Mouse (Mus musculus): ENCODE data around the gene Cmss1.

The Cmss1 gene

DNA sequence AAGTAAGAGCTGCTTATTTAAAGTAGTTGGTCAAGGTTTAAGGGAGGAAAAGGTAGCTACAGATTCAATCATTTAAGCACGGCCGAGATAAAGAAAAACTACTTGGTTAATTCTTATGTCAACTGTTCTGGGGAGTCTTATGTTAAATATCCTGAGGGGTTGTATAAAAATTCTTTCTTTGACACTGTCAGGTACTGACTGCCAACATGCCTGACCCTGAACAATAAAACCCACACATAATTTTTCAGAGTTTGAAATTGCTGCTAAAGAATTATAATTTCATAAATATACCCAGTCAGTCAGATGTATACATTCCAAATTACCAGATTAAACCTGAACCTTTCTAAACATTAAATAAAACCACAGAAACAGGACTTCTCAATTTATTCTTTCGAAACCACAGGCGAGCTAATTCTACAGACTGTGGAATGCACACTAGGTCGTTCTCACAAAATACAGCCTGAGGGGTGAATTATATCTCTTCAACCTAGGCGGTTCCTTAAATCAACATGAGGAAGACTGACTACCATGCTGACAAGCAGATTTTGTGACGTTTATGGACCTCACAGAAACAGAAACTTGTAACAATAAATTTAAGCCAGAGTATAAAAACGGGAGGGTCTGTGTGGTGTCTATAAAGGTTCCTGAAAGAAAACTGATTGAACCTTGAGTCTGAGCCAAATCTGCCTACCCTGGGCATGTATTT, 223.2 kb downstream of the Cmss1 start:
- no peak for DNase-seq

DNA sequence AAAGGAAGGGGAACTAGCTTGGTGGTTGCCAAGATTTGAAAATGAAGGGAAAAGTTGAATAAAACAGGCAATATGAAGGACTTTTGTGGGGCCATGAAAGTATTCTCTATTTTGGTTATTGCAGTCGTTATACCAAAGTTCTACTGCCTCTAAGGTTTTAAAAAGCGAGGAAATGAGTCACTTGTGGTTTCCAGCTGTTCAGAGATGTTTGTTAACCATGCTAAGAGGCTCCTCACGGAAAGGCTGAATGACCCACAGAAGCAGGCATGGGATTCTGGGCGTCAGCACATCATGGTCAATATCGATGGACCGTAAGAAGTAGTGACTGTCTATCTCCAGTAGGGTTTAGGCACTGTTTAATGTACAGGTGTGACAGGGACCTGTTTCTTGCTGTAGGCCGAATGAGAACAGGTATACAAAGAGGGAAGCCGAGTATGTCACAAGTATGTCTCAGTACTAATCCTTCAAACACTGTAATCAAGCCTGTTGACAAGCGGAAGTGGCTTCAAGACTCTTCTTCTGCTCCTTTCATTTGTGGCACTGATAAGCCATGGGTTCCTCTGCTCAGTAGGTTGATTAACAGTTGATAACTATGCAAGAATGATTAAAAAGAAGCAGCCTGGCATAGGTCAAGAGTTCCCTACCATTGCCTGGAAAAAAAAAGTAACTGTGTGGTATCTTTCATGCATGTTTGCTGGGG, 227.9 kb downstream of the Cmss1 start:
- DNase-seq: no peak

DNA sequence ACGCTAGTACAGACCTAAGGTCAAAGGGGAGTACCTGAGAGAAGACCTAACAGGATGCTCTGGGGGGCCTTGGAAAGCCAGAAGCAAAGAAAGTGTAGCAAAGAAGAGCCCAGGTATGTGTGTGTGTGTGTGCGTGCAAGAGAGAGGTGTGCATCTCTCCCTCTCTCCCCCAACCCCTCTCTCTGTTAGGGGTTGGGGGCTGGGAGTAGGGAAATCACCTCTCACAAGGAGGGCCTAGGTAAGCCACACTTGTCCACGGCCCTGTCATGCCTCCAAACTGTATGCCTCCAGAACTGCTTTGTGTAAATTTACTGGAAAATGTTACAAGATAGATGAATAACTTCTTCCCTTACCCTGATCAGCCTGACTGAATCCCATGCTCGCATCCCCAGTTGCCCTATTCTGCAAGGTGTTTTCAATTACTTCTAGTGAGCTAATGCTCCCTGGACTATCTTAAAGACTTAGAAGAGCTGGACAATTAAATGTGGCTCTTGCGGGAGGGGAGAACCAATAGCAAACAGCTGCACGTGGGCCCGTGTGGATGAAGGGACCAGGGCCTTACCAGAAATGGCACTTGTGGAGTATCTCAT, 231.3 kb downstream of the Cmss1 start:
- no peak for DNase-seq

DNA sequence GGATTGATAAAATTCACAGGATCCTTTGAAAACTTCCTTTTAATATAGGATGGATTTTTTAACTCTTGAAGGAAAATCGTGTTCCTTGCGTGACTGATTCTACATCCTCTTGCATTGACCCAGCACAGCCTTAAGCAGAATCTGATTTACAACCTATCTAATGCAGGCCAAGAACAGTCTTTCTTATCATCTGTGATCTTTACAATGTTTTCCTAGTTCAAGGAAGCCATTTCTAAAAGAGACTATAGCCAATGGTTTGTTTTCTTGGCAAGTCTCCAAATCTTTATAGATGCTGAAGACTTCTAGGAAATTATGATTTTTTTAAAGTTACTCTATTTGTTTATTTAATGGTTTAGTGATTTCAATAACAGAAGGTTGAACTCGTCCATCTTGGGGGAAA, 234.5 kb downstream of the Cmss1 start:
- no peak for DNase-seq

DNA sequence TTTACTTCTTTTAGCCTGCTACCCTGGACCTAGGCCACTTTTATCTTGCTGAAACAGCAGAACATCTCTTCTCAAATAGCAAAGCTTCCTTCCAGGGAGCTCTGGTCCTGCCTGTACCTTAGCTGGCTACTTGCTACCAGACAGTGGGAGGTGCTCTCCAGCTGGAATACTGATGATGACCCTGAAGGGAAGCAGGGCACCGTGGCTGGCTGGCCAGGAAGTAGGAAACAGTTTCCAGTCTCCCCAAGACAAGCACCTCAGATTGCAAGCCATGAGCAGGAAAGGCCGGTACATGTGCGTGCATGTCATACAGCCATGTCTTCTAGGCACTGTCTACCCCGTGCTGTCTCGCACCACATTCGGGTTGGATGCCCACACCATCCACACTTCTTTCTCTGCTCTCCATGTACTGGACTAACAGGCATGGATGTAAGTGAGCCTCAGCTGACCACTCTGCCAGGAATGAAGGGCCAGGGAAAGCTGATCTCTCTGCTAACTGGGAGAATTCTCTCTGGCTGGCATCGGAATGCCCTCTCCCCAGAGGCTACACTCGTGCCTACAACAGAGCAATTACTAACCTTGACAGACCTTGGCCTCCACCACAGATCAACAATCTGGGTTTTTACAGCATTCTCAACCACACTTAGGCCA, 236.7 kb downstream of the Cmss1 start:
- no peak for DNase-seq

DNA sequence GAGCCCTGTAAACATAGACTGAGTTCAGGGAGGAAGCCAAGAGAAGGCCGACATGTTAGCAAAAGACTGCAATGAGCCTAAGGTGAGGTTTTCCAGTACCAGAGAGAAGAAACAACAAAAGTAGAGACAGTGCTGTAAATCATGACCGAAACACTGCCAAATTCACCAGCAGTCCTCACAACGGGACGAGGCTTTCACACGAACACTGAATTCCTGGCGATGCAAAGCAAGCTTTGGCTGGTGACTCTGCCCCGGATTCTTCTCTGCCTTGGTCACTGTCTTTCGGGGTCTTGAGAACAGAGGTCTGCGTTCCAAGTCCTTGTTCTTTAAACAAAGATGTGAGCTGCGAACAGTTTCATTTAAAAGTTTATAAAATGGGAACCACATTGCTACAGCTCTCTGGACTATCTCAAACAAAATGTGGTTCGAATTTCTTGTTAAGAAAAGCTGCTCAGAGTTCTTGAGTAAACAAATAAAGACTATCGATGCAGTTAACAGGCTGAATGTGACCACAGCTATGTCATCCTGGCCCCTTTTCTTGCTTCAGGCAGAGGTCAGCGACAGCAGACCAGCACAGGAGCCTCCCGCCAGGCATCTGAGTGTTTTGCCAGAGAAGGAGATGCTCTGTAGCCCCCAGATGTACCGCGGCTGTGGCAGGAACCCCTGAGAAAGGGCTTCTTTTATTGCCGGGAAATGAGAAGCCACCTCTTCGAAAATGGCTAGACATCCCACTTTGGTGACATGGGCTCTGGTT, 239.5 kb downstream of the Cmss1 start:
- DNase-seq: no peak

DNA sequence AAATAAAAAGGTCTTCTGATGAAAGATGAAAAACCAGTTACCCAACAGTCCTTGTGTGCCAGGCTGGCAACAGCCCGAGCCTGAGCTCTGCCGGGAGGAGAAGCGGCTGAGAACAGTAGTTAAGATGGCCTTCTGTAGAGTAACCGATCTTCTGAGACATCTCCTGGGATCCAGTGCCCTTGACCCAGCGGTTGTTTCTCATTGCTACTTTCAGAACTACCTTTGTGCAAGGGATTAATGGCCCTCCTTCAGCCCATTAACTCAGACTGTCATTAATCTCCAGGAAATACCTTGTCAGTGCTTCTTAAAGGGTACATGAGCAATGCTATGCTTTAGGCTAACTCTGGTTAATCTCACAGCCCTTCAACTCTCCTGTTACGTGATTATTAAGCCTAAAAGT, 240.5 kb downstream of the Cmss1 start:
- no peak for DNase-seq

DNA sequence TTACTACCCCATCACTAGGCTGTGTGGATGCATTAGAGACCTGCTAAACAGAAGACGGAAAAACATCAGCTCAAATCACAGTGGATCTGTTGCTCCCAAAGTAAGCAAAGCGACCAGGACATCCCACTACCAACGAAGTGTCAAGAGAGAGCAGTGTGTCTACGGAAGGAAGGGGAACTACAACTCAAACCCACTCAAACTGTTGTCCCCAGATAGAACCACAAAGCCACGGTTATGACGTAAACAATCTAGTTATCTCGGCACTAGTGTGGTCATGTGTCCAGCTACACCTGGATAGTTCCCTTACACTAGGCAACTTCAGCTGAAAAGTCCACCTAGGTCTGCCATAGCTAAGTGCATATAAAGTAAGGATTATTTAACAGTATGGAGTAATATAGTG, 242.2 kb downstream of the Cmss1 start:
- DNase-seq: no peak

DNA sequence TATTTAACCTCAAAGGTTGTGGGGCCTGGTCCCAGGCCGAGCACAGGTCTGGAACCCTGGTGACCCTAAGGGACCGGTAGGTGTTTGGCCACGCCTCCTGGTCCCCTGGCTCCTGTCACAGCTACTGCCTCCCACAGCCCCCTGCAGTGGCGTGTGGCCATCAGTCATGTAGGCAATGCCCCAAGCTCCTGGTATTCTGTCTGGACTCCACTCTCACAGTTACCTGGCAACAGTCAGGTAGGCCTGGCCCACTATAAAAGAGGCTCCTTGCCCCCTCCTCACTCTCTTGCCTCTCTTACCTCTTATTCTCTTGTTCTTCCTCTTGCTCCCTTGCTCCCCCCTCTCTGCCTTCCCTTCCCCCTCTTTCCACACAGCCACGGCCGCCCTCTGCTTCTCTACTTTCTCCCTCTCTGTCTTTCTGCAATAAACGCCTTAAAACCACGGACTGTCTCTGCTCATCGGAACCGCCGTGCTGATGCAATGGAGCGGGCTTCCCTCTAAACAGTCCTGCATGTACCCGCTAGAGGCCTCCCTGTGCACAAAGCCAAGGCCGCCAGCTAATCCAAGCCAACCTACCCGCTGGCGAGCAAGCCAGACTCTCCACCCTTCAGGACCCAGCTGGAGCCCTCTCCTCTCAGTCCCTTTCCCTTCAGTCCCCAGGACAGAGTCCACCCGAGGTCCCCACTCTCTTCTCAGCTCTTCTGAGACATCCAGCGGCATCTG, 243.8 kb downstream of the Cmss1 start:
- DNase-seq: no peak

DNA sequence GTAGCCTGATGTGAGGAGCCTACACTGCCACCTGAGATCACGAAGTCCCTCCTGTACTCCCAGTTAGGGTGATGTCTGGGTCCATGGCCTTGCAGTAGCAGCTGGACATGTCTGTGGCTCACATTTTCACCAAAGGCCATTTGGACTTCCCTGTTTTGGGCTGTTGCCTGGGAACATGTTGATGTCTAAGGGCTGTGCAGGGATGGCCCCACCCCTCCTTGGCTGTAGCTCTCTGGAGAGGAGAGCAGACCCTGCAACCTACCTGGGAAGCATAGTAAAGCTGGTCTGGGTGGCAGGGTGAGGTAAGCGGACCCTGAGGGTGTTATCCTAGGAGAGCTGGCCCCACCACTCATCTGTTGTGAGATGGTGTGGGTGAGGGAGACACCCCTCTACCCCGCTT, 245.9 kb downstream of the Cmss1 start:
- no peak for DNase-seq

DNA sequence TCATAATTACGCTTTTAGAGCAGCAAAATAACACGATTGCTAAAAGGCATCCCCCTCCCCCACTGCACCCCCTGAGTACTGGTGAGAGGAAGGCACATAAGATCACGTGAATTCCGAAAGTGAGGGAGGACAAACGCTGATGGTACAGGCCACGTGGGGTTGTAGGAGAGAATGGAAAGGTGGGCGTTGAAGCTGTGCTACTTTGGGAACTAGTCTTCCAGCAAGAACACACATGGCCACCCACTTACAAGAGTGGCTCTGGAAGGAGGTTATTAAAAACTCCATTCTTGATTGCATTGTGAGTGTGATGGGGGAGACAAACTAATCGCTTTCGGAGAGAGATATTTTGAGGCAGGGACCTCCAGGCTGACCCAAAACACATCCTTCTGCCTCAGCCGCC, 247.4 kb downstream of the Cmss1 start:
- DNase-seq: no peak

DNA sequence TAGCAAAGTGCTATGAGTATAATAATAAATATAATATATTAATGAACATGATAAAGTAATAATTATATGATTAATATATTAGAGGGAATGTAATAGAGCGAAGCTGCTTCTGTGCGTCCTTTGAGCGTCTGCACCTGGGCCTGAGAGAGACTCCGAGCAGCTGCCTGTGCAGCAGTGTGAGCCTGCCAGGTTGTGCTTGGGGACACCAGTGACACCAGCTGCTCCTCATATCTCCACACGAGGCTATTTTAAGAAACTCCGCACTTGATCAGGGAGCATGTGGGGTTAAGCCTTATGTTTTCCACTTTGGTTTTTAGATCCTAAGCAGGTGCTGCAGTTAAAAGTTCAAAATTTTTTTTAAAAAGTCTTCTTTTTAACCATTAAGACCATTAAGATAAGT, 249.7 kb downstream of the Cmss1 start:
- no peak for DNase-seq

DNA sequence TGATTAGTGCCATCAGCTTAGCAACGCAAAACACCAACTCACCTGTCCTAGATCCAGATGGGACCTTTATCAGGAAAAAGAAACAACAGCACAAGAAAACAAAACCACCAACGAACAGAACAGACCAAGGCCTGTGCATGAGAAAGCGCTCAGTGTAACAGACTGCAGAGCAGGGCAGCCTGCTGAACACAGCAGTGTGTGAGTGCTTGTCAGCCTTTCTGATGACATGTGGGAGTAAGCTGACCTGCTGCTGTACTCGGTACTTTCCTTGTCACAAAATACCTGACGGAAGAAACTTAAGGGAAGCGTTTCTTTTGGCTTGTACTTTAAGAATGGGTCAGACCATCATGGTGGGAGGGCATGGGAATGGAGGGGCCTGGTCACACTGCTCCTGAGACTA, 250.2 kb downstream of the Cmss1 start:
- DNase-seq: no peak

DNA sequence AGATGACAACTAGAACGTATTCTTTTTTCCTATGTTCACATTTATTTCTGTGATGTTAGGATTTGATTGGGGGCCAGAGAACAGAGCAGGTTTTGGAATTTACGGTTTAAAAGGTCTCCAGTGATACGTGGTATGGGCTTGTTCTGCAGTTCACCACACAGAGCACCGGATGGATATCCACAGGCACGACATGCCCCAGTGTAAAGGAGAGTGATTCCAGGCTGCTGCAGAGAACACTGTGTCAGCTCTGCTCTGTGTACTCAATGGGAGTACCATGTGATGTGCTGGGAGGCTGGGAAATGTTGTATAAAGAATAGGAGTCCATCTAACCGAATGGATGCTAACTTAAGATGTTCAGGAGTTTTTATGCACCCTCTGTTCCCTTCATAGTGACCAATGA, 252.7 kb downstream of the Cmss1 start:
- DNase-seq: no peak

DNA sequence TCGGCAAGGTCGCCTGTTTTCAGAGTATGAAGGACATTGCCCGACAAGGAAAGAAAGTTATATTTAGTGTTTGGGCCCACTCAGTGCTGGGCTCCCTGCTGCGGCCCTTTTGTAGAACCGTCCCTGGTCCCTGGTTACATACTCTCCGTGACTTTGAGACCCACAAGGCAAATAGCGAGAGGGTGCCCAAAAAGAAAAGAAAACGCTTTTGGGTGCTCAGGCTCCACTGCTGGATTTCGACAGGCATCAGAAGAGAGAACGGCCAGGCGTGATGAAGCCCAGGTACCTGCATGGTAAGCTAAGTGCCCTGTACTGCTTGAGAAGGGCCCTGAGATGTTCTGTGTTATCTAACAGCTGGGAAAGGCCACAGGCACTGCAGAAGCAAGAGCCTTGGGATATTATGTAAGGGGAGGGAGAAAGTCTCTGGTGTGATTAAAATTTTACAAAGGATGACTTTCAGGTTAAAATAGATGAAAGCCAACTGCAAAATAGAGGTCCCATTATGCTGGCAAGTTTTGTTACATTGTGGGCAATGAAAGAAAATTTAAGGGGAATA, 253.4 kb downstream of the Cmss1 start:
- DNase-seq: no peak

DNA sequence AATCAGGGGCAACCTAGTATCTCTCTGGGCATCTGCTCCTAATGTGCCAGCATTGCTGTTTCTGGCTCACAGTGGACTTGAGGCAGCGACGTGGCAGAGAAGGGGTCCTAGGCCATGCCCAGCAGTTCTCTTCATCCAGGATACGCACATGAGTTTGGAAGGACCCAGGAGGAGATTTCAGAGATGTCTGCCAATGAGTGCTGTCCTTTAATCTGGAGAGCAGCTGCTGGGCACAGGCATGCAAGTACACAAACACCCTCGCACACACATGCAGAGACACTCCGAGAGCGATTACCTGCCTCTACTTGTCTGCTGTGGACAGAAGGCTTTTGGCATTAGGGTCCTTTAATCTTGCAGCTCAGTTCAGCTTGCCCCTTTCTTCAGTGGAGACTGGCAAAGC, 253.9 kb downstream of the Cmss1 start, which contains the start of gene Filip1l:
Filip1l (plus strand) TSS at position 343 of the 400 bp plus-strand sequence.
- DNase-seq: no peak

DNA sequence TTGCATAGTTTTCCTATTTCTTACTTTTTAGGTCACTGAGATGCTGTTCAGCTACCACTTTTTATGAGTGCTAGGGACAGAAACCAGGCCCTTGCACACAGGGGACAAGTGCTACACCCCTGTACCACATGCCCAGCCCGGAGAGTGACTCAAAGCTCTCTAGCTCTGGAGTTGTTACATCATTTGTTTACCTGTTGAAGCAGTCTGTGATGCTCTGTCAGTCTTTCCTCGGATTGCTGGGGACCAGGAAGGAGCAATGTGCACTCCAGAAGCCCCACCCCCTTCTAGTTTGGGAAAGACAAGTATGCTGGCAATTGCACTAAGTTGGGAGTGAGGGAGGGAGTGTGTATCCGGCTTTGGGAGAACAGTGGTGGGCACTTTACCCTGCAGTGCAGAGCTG, 257.0 kb downstream of the Cmss1 start:
- no peak for DNase-seq

DNA sequence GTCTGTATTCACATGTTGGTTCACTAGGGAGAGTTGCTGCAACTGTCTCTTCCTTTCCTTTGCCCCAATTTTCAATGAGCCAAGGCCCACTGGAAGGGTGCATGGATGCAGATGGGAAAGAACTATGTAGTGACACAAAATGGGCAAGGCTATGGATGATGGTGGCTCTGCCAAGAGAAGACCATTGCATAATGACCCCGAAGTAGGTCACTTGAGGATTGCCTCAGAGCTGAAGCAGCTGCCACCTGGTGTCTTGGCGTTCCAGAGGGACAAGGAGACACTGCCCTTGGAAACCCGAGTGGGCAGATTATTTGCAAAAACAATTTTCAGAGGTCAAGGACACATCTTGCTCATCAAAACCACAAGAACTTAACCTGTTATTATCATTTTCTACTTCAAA, 257.6 kb downstream of the Cmss1 start:
- DNase-seq: no peak

DNA sequence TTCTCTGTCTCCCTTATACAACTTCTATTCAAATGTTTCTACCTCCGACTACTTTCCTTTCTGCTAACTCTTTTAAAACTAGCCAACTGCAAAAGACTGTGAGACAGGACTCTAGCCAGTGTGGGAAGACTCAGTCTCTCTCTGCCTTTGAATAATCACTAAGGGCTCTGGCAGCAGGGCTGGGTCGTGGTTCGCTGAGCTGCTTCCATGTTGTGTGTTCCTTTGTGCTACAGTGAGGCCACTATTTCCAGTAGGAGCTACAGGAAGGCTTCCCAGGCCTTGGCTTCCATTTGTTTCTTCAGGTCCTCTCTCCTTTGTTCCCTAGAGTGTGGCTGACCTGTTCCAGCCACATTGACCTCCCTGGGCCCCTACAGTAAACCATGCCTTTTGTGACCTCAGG, 260.4 kb downstream of the Cmss1 start:
- no peak for DNase-seq

DNA sequence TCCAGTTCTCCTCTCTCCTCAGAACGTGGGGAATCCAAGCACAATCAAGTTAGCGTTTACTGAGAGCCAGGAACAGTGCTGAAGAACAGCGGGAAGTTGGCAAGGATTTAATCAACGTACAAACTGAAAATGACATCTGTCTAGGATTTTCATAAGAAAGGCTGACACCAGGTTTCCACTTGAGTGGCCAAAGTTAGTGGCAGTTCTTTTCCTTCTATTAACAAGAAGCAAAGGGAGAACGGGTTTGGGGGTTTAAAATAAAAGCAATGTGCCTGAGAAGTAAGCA, 266.1 kb downstream of the Cmss1 start:
- no peak for DNase-seq

DNA sequence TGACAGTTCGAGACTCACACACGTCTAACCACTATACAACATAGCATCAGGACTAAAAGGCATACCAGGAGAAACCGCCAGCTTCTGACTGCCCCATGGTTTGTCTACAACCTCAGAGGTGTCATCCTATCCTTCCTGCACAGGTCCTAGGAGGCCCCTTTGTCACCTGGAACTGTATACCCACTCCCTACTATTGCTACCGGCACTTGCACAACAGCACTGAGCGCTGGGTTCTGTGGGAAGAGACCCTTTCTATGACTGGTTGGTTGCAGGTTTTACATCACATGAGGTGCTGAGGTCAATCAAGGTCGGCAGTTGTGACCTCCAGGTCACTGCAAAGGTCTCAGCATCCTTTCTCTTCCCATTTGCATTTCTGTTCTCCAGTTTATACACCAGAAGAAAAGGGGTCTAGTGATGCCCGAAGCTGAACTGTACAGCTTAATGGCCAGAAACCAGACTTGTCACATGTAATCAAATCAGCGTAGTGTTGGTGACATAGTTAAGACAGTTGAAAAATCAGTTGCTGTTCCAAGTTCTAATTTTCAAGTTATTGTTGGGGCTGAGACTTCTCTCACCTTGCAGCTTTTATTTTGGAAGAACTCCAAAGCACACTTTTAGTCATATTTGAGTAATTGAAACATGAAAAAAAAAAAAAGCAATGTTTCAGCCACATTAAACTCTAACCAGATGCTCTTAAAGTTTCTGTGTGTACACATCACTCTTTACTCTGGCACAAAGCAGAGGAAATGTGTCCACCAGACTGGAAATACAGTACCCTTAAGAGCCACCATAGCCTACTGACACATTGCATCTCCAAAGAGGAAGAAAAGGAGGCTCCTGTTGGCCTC, 266.7 kb downstream of the Cmss1 start:
- no peak for DNase-seq
